Mouse (Mus musculus): ENCODE measurements around the gene Wnt10b.

Wnt10b gene

DNA sequence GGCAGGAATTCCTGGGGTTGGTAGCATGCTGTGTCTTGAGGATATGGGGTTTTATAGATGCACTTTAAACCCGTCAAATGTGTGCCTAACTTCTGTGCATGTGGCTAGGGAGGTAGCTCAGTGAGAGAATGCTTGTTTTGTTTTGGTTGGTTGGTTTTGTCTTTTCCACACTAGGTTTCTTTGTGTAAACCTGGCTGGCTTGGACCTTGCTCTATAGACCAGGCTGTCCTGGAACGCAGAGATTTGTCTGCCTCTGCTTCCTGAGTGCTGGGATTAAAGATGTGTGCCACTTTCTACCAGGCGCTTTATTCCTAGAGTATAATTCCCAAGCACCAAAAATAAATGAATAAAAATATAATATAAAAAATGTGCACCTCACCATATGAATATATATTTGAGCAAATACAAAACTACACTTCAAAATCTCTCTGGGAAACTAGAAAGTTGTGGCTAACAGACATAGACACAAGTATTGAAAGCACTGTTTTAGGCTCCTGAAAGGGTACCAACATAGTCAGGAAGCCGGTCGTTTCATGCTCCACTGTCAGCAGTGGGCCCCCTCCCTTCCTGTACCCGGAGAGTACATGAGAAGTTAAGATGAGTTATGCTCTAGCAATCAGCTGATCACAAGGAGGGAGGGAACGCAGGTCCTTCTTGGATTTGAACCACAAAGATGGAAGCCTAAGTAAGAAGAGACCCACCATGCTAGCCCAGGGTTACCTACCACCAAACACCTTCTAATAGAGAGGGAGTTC lies 48.0 kb downstream of the Wnt10b start:
- no peak for DNase-seq (ENCODE audit: low spot score in 2 of 2)

DNA sequence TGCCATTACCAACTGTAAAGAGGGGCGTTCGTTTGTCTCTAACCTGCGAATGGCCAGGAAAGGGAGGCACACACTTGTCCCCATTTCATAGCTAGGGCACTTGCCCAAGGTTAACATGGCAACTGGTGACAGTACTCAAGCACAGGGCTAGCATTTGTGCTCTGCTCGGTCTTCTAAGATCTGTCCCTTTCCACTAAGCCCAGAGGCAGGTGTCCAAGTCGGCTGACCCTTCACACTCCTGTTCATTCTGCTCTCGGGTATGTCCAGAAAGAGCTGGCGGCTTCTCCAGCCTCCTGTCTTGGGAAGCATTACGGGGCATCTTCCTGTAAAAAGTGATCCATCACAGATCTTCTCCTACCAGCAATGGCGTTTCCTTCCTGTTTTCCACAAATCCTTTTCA lies 49.6 kb downstream of the Wnt10b start:
- DNase-seq (ENCODE audit: low spot score in 2 of 2) = no peak

DNA sequence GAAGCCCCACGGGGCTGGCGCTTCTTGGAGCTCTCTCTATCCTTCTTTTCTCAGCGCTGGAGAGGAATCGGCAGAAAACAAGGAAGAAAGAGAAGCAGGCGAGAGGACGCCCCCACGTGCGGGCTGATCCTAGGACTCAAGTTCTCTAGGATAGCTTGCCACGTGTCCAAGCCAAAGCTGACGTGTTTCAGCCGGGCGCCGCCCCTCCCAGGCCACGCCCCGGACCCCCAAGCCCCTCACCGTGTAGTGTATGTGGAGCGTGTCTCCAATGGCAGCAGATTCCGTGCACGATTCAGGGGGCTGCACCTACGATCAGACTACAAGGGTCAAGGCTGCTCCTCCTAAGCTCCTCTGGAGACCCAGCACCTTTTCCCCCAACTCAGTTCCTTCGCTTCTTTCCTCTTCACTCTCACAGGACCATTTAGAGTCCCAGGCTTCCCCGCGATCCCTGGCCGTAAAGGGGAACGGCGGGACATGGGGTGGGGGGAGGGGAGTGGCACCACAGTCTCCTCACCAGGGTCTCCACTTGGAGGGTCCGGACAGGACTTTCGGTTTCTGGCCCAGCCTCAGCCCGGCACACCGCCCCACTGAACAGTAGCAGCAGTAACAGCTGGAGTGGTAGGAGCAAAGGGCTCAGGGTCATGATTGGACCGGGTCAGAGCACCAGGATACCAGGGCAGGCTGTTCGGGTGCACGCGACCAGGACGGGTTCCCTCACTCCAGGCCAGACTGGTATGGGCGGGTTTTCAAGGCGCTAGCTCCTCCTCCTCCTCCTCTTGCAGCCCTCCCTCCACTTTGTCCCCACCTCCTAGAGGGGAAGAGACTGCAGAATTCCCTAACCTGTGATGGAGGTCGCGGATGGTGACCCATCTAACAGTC lies 50.3 kb downstream of the Wnt10b start, which contains the start of gene Fkbp11:
Fkbp11 (minus strand) TSS at position 756 of the 879 bp plus-strand sequence.
- peak; percentile 61 to 70 for DNase-seq (ENCODE audit: low spot score in 2 of 2)

DNA sequence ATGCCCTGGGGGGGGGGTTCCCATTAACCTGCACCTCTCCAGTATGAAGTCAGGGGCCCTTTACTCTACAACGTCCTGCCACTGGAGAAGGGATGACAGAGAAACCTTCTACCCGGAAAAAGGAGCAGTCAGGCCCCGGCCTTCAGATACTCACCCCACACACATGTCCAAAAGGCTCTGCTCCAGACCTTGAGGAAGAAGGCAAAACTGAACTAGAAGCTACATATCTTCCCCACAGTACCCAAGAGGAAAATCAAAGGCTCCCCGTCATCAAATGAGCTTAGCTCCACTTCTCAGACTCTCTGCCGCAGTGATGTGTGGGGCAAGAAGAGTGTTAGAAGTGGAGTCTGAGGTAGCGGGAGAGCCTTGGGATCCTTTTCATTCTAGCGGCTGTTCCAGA lies 51.2 kb downstream of the Wnt10b start:
- no peak for DNase-seq (ENCODE audit: low spot score in 2 of 2)

DNA sequence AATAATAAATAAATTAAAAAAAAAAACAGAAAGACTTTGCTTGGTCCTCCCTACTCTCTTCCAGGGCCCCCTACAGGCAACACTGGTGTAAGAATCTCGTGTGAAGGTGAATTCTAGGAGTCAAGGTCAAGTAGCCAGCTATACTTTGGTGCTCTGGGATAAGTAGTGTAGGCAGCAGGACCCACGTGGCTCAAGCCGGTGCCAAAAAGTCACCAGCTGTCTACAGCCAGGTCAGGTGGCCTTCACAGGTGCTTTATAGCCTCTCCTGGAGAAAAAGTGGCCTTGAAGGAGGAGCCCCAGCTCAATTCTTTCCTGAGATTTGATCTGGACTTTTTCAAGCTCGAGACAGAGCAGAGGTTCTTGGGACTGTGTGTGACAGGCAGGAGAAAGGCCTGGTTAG lies 51.9 kb downstream of the Wnt10b start:
- no peak for DNase-seq (ENCODE audit: low spot score in 2 of 2)

DNA sequence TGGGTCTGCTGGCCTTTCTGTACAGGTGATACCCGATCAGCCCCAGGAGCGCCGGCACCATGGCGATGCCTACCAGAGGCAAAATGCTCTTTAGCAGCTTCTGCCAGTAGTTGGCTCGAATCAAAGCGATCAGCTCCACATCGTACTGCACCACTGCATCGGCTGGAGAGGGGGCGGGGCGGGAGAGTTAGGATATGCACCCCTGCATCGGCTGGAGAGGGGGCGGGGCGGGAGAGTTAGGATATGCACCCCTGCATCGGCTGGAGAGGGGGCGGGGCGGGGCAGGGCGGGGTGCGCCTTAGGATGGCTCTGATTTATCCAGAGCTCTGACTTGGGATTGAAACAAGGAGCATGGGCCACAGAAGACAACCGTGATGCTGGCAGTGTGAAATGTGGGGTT lies 53.5 kb downstream of the Wnt10b start:
- no peak for DNase-seq (ENCODE audit: low spot score in 2 of 2)

DNA sequence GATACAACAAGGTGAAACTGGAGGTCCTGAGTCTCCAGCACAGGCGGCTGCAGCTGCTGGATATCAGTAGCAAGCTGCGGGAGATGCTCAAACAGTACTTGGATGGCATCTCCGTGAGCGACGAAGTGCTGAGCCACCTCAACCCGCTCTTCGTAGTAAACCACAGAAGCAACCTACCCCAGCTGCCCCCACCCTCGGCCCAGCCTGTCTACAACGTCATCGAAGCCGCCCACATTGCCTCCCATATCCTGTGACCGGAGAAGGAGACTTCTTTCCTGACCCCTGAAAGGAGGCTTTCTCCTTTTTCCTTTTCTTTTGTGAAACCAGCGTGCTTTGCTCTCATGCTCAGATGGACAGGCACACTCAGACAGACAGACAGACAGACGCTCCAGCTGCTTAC lies 55.1 kb downstream of the Wnt10b start:
- no peak for DNase-seq (ENCODE audit: low spot score in 2 of 2)

DNA sequence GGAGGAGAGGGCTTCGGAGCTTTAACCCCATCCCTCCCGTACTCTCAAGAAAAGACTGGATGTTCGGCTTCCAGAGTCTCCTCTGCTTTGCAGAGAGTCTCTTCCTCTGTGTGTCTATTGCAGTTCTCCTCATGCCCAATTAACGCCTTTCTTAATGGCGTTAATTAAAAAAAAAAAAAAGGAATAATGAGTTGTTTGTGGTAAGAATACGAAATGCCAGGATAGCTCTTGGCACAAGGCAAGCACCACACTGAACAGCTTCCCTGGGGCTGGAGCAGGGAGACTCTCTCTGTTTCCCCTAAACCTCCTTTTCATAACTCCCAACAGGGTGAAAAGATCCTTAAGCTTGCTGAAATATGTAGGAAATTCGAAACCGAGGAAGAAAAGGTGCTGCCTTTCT lies 55.8 kb downstream of the Wnt10b start:
- no peak for DNase-seq (ENCODE audit: low spot score in 2 of 2)
